Mouse (Mus musculus) erythroblast, embryonic 14.5 days (primary cell): ENCODE data around the gene Otos.

Experiments used
- GATA1 ChIP-seq: IDR thresholded peaks from 2 replicates; pipeline ENCODE4 v1.6.1; 2012; ENCODE audit warnings: low read length, inconsistent platforms, mixed read lengths
- TAL1 ChIP-seq: IDR thresholded peaks from 3 replicates; pipeline ENCODE4 v1.6.1; 2012; ENCODE audit warnings: low read length, inconsistent platforms, mixed read lengths

GRCm38 (mm10) chr1:92643691-92644090, 5.0 kb downstream of the Otos start:
- TF ChIP-seq GATA1 (no peak), TAL1 (no peak)
